Mouse (Mus musculus) CH12.LX (cell line): Measurements from ENCODE around the gene Traip.

ENCODE experiments used
- CTCF ChIP-seq, 2 experiments: IDR thresholded peaks in 1 of 2; conservative IDR thresholded peaks in 1 of 2; 2 replicates each; pipeline ENCODE4 v1.5.1; 2011 to 2012; ENCODE audit warnings: low read depth in 2 of 2, low read length in 2 of 2, improper control_type of control experiment in 1 of 2, inconsistent platforms in 1 of 2, mild to moderate bottlenecking in 1 of 2, moderate library complexity in 1 of 2
- ELF1 ChIP-seq: IDR thresholded peaks from 2 replicates; pipeline ENCODE4 v1.6.1; 2014; ENCODE audit warnings: low read depth, mild to moderate bottlenecking, inconsistent platforms, low read length, improper control_type of control experiment
- GABPA ChIP-seq: IDR thresholded peaks from 2 replicates; pipeline ENCODE4 v1.6.1; 2012; ENCODE audit warnings: low read depth, low read length, improper control_type of control experiment, inconsistent platforms; ENCODE audit not compliant: insufficient replicate concordance
- MAFK ChIP-seq: IDR thresholded peaks from 2 replicates; pipeline ENCODE4 v1.6.1; 2011; ENCODE audit warnings: low read length, improper control_type of control experiment; ENCODE audit not compliant: insufficient replicate concordance
- POLR2A ChIP-seq: IDR thresholded peaks from 2 replicates; pipeline ENCODE4 v1.6.1; 2011; ENCODE audit warnings: low read depth, mild to moderate bottlenecking, improper control_type of control experiment, low read length
- UBTF ChIP-seq: IDR thresholded peaks from 2 replicates; pipeline ENCODE4 v1.6.1; 2012; ENCODE audit warnings: low read depth, mild to moderate bottlenecking, inconsistent platforms, low read length, improper control_type of control experiment, moderate library complexity

- TF ChIP-seq UBTF = no peak
- TF ChIP-seq ELF1 = no peak
- TF ChIP-seq CTCF (conservative IDR thresholded peaks at IDR 0.05 in 1 of 2, IDR thresholded peaks at IDR 0.05 in 1 of 2; ENCODE audit: low read depth in 2 of 2, low read length in 2 of 2) = no peak
- no peak for TF ChIP-seq POLR2A
- no peak for TF ChIP-seq GABPA
- TF ChIP-seq MAFK = no peak
These were observed 5.8 kb downstream of the Traip start for GRCm38 (mm10) chr9:107955613-107956289.
